ENCODE assay signal across 14 mouse cellular contexts in genomic region chr6:99884755-99885154, GRCm38 (mm10).
DNase-seq lines count a peak whose midpoint lies in the region; ATAC-seq lines count a peak whose summit lies in the region.
"Had no signal": no experiment of that assay in that cellular context is flagged by ENCODE, and none has a peak within 500 bp of the region (broad histone marks: within the 10 kb centered on the region; RNA-seq: fewer than 3 reads in every experiment).

No protein-coding gene starts in this region.

- H3K27ac ChIP-seq in limb, embryonic 12.5 days: peak overlapping the region; percentile 26; the same call in 1 of the 2 replicates
- H3K27ac ChIP-seq: layer of hippocampus, adult 2 months had no signal

- no peak for DNase-seq in frontal cortex, postnatal 36 days (ENCODE audit: low spot score in 2 of 2)
- peak; percentile 83 for DNase-seq in 3T3-L1 (ENCODE audit: low read depth, low spot score)
- peak; percentile 75 for DNase-seq in embryo, embryonic 11 days
- DNase-seq in kidney, postnatal 10 days: no peak
- DNase-seq in adrenal gland, postnatal 14 days: no peak
- DNase-seq: kidney, adult 2 months; left cerebral cortex, postnatal 4 days; lung, adult 18-20 months; right cerebral cortex, postnatal 4 days; thymus, postnatal 25 days had no signal

- H3K4me1 ChIP-seq in limb, embryonic 12.5 days (replicated peaks): peaks cover 59% of the 10 kb centered on the region

- 2% methylated on average over 7 of the region's 7 CpGs for WGBS in limb, embryonic 12.5 days

- no peak overlapping the region for H3K9ac ChIP-seq in limb, embryonic 12.5 days (replicated peaks)

- H3K4me3 ChIP-seq in limb, embryonic 12.5 days (replicated peaks): no peak overlapping the region
- H3K4me3 ChIP-seq: layer of hippocampus, adult 2 months had no signal

- 0 out of 2 replicates have a peak, but pooled peaks have one; percentile 16 for ATAC-seq in frontal cortex, adult (ENCODE audit: low TSS enrichment)
- no peak for ATAC-seq in limb, embryonic 12.5 days (ENCODE audit: insufficient number of reproducible peaks, insufficient read depth, low FRiP score, low TSS enrichment, low read depth)
- ATAC-seq in megakaryocyte-erythroid progenitor cell, adult 5-6 weeks (replicated peaks; ENCODE audit: low FRiP score, low TSS enrichment, poor library complexity, severe bottlenecking): no peak

- peaks cover 60% of the 10 kb centered on the region for H3K27me3 ChIP-seq in limb, embryonic 12.5 days

- H3K4me2 ChIP-seq in limb, embryonic 12.5 days: no peak overlapping the region; the same call in 1 of the 2 replicates

- no peaks in the 10 kb centered on the region for H3K36me3 ChIP-seq in limb, embryonic 12.5 days

- no peaks in the 10 kb centered on the region for H3K9me3 ChIP-seq in limb, embryonic 12.5 days

Comparison
In these comparisons a context has a peak if more than half of its experiments do, and no peak if none do; other contexts are left out.
1. DNase-seq: peak in 3T3-L1 (single experiment) and embryo, embryonic 11 days (single experiment); none in frontal cortex, postnatal 36 days (0 of 2), kidney, postnatal 10 days (single experiment) and adrenal gland, postnatal 14 days (single experiment).